Mouse (Mus musculus) ES-Bruce4 (cell line): ENCODE measurements around the gene Coro1a. TPM values are rescaled to one million over a fixed set of nuclear protein-coding genes. Genes with fewer than 3 reads are reported as not detected.
A peak's percentile ranks its signal among the peaks of the same experiment; 100 is the strongest.
"Not testable (repeated sequence)": the region's sequence is repeated elsewhere in the genome, so short reads cannot be mapped to it uniquely, and the experiment has no call there.

ENCODE experiments used
- H3K27ac ChIP-seq: 2 replicates; pipeline ENCODE4 v1.5.1; 2012; ENCODE audit warnings: low read length, inconsistent platforms; ENCODE audit not compliant: insufficient read depth
- H3K27me3 ChIP-seq: 2 replicates; pipeline ENCODE4 v1.6.1; 2012; ENCODE audit warnings: mild to moderate bottlenecking, low read length, inconsistent platforms; ENCODE audit not compliant: control insufficient read depth, poor library complexity, insufficient read depth, severe bottlenecking
- H3K36me3 ChIP-seq: 2 replicates; pipeline ENCODE4 v1.6.1; 2012; ENCODE audit warnings: inconsistent platforms, mild to moderate bottlenecking, low read length, moderate library complexity; ENCODE audit not compliant: control insufficient read depth, poor library complexity, insufficient read depth, severe bottlenecking
- H3K4me1 ChIP-seq: one replicate; pipeline ENCODE4 v1.8.1; 2011; ENCODE audit warnings: low read length; ENCODE audit not compliant: control insufficient read depth, insufficient read depth
- H3K4me3 ChIP-seq: 2 replicates; pipeline ENCODE4 v1.5.1; 2011; ENCODE audit warnings: low read depth, mild to moderate bottlenecking, low read length
- H3K9ac ChIP-seq: 2 replicates; pipeline ENCODE4 v1.6.1; 2012; ENCODE audit warnings: low read depth, mild to moderate bottlenecking, inconsistent platforms; ENCODE audit not compliant: poor library complexity, severe bottlenecking
- H3K9me3 ChIP-seq: replicated peaks from 2 replicates; pipeline ENCODE4 v1.6.1; 2012; ENCODE audit warnings: mild to moderate bottlenecking, low read length, inconsistent platforms; ENCODE audit not compliant: control insufficient read depth, poor library complexity, insufficient read depth, severe bottlenecking
- CTCF ChIP-seq: IDR thresholded peaks from one replicate; pipeline ENCODE4 v1.8.1; 2011; ENCODE audit warnings: low read depth, low read length
- EP300 ChIP-seq: IDR thresholded peaks from 2 replicates; pipeline ENCODE4 v1.6.1; 2011; ENCODE audit warnings: low read depth, low read length; ENCODE audit not compliant: insufficient read depth
- POLR2A ChIP-seq: IDR thresholded peaks from one replicate; pipeline ENCODE4 v1.8.1; 2011; ENCODE audit warnings: low read length; ENCODE audit not compliant: insufficient read depth
- polyA plus RNA-seq: library from polyadenylated mRNA; stranded (reverse); fragments of >200 nt; gene quantifications from 2 replicates; pipeline ENCODE4 v1.2.4, GENCODE M21; 2011; ENCODE audit warnings: low read depth; ENCODE audit not compliant: missing spikeins, insufficient read depth, insufficient read length

Gene Coro1a
- polyA plus RNA-seq, 1 experiment, result 4.9 TPM

GRCm38 (mm10) chr7:126693781-126694180, 13.8 kb downstream of the Coro1a start:
- Histone ChIP-seq H3K9ac (no peak overlapping the region), H3K27ac (peak overlapping the region; percentile 30), H3K4me3 (peak overlapping the region; percentile 46), H3K4me1 (peaks cover 2% of the 10 kb centered on the region), H3K36me3 (peaks cover 14% of the 10 kb centered on the region), H3K27me3 (no peaks in the 10 kb centered on the region), H3K9me3 (no peaks in the 10 kb centered on the region)
- TF ChIP-seq CTCF (no peak), EP300 (no peak), POLR2A (no peak)

DNA sequence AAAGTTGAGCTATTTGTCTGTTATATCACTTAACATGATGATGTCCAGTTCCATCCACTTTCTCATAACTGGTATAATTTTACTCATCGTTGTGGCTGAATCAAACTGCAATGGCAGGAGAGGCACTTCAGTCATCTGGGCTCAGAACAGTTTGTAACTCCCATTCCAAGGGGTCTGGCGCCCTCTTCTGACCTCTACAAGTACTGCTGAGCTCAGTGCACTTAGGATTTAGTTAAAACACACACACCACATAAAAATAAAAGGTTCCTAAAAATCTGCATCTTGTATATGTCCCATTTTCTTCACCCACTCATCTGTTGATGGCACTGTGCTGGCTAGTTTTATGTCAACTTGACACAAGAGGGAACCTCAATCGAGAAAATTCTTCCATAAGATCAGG, 14.3 kb downstream of the Coro1a start:
- Histone ChIP-seq H3K4me1 (peaks cover 2% of the 10 kb centered on the region), H3K27me3 (no peaks in the 10 kb centered on the region), H3K27ac (peak overlapping the region; percentile 30; the same call in 1 of the 2 replicates), H3K36me3 (peaks cover 14% of the 10 kb centered on the region), H3K4me3 (no peak overlapping the region; the same call in 1 of the 2 replicates), H3K9me3 (no peaks in the 10 kb centered on the region), H3K9ac (no peak overlapping the region)
- peak; percentile 80 for TF ChIP-seq CTCF
- no peak for TF ChIP-seq POLR2A
- TF ChIP-seq EP300, result no peak

DNA sequence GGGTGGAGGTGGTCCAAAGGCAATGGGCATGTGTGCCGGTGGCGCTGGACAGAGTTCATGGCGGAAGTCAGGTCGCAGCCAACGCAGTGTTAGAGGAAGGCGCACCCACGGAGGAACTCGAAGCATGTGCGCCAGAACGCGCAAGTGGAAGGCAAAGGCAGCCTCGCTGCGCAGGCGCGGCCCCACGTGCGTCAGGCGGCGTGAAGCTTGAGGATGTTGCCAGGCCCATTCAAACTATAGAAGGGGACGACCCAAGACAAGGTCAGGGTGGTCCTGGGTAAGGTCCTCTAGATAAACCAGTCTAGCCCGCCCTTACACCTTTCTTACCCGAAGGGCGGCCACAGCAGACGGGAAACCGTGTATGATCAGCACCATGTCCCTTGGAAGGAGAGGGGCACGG, 15.2 kb downstream of the Coro1a start:
- Histone ChIP-seq H3K4me3 (peak overlapping the region; percentile 0; the same call in 1 of the 2 replicates), H3K27ac (no peak overlapping the region), H3K36me3 (peaks cover 14% of the 10 kb centered on the region), H3K4me1 (peaks cover 2% of the 10 kb centered on the region), H3K9ac (0 out of 2 replicates have a peak overlapping the region, but pooled peaks have one; percentile 15), H3K27me3 (no peaks in the 10 kb centered on the region), H3K9me3 (no peaks in the 10 kb centered on the region)
- no peak for TF ChIP-seq CTCF
- TF ChIP-seq EP300, result no peak
- no peak for TF ChIP-seq POLR2A

GRCm38 (mm10) chr7:126691676-126692075, 15.9 kb downstream of the Coro1a start:
- H3K27me3 ChIP-seq, result no peaks in the 10 kb centered on the region
- no peak overlapping the region for H3K9ac ChIP-seq
- no peak overlapping the region for H3K27ac ChIP-seq
- peaks cover 14% of the 10 kb centered on the region for H3K36me3 ChIP-seq
- no peak overlapping the region for H3K4me3 ChIP-seq
- no peaks in the 10 kb centered on the region for H3K9me3 ChIP-seq
- TF ChIP-seq EP300 (no peak), CTCF (no peak), POLR2A (no peak)
- peaks cover 2% of the 10 kb centered on the region for H3K4me1 ChIP-seq

DNA sequence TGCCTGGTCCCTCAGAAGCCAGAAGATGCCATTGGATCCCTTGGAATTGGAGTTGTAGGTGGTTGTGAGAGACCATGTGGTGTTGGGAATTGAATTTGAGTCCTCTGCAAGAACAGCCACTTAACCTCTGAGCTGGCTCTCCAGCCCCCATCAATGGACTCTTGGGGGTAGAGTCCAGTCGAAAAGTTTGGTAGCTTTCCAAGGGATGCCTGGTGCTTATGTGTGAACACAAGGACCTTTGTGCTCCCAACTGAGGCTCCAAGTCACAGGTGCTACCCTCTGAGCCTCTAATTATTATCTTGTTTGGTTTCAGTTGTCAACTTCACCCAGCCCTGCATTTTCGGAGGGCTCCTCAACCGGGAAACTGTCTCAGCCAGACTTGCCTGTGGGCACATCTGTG, 16.9 kb downstream of the Coro1a start:
- Histone ChIP-seq H3K4me1 (peaks cover 2% of the 10 kb centered on the region), H3K36me3 (peaks cover 14% of the 10 kb centered on the region), H3K27ac (no peak overlapping the region), H3K4me3 (no peak overlapping the region), H3K9me3 (no peaks in the 10 kb centered on the region), H3K27me3 (no peaks in the 10 kb centered on the region), H3K9ac (no peak overlapping the region)
- TF ChIP-seq EP300, result no peak
- TF ChIP-seq POLR2A, result no peak
- no peak for TF ChIP-seq CTCF

- Histone ChIP-seq H3K27me3 (no peaks in the 10 kb centered on the region), H3K9me3 (no peaks in the 10 kb centered on the region), H3K36me3 (peaks cover 14% of the 10 kb centered on the region), H3K9ac (no peak overlapping the region), H3K27ac (no peak overlapping the region), H3K4me3 (no peak overlapping the region), H3K4me1 (peaks cover 2% of the 10 kb centered on the region)
- TF ChIP-seq CTCF (no peak), POLR2A (no peak), EP300 (no peak)
Measured at GRCm38 (mm10) chr7:126689021-126689420, 18.6 kb downstream of the Coro1a start.

- not testable (repeated sequence) for H3K27ac ChIP-seq, H3K4me3 ChIP-seq, H3K9me3 ChIP-seq, H3K4me1 ChIP-seq, H3K9ac ChIP-seq, H3K27me3 ChIP-seq
- H3K36me3 ChIP-seq, result peaks cover 14% of the 10 kb centered on the region
Measured at GRCm38 (mm10) chr7:126688156-126688555, 19.4 kb downstream of the Coro1a start.
